Mouse (Mus musculus) liver, embryonic 14.5 days (tissue): Measurements from ENCODE around the gene Sptbn2. TPM values are rescaled to one million over a fixed set of nuclear protein-coding genes. Genes with fewer than 3 reads are reported as not detected.

Experiments
- ATAC-seq: fragments of 200-750 bp; cut with Nextera tagmentation; 2 replicates; pipeline ENCODE4 v1.8.0; 2017; ENCODE audit warnings: moderate number of reproducible peaks, mild to moderate bottlenecking, moderate library complexity; ENCODE audit not compliant: insufficient read depth
- DNase-seq, 3 experiments: peaks; one replicate each; pipeline ENCODE4 v3.0.0-alpha.2; 2012 to 2013; ENCODE audit warnings: low read depth in 3 of 3, low spot score in 3 of 3
- H3K27ac ChIP-seq: fragments of 300-500 bp; sonication (generic); 2 replicates; pipeline ENCODE4 v1.5.1; 2014; ENCODE audit warnings: moderate library complexity, mild to moderate bottlenecking, control low read depth, inconsistent platforms
- H3K27me3 ChIP-seq: fragments of 300-500 bp; sonication (generic); 2 replicates; pipeline ENCODE4 v1.6.1; 2014; ENCODE audit warnings: mild to moderate bottlenecking, low read length, moderate library complexity; ENCODE audit not compliant: control insufficient read depth, insufficient read depth
- H3K36me3 ChIP-seq: fragments of 300-500 bp; sonication (generic); replicated peaks from 2 replicates; pipeline ENCODE4 v1.6.1; 2014; ENCODE audit warnings: low read depth; ENCODE audit not compliant: control insufficient read depth, insufficient read depth
- H3K4me1 ChIP-seq, 2 experiments: fragments of 200-500 bp in 1 of 2; fragments of 300-500 bp in 1 of 2; sonication (generic) in 1 of 2; replicated peaks; 2 replicates each; pipeline ENCODE4 v1.6.1; 2012 to 2014; ENCODE audit warnings: antibody characterized with exemption in 1 of 2, inconsistent platforms in 1 of 2, low read length in 1 of 2; ENCODE audit not compliant: control insufficient read depth in 2 of 2, insufficient read depth in 2 of 2
- H3K4me2 ChIP-seq: fragments of 300-500 bp; sonication (generic); 2 replicates; pipeline ENCODE4 v1.6.1; 2014; ENCODE audit warnings: low read depth, mild to moderate bottlenecking, control low read depth, moderate library complexity
- H3K4me3 ChIP-seq, 2 experiments: fragments of 200-500 bp in 1 of 2; fragments of 300-500 bp in 1 of 2; sonication (generic) in 1 of 2; 2 replicates each; pipeline ENCODE4 v1.5.1; 2012 to 2014; ENCODE audit warnings: low read depth in 2 of 2, low read length in 2 of 2, mild to moderate bottlenecking in 2 of 2, control low read depth in 1 of 2, inconsistent platforms in 1 of 2, moderate library complexity in 1 of 2; ENCODE audit not compliant: insufficient read depth in 1 of 2
- H3K9ac ChIP-seq: fragments of 300-500 bp; sonication (generic); replicated peaks from 2 replicates; pipeline ENCODE4 v1.6.1; 2014; ENCODE audit warnings: mild to moderate bottlenecking, control low read depth, moderate library complexity
- H3K9me3 ChIP-seq: fragments of 300-500 bp; sonication (generic); 2 replicates; pipeline ENCODE4 v1.6.1; 2016; ENCODE audit warnings: low read length, mixed read lengths; ENCODE audit not compliant: control insufficient read depth
- CTCF ChIP-seq: IDR thresholded peaks from 2 replicates; pipeline ENCODE4 v1.5.1; 2016; ENCODE audit warnings: antibody characterized with exemption, low read depth, control low read depth
- EP300 ChIP-seq: IDR thresholded peaks from 2 replicates; pipeline ENCODE4 v1.6.1; 2016; ENCODE audit warnings: antibody characterized with exemption, low read depth
- WGBS: fragments of 180-500 bp; shearing (Covaris S2); extraction: QIAGEN DNeasy Blood & Tissue Kit; methylation state at CpG from one replicate; pipeline ENCODE4 v1.1.7; 2014; ENCODE audit not compliant: insufficient replicate concordance; 5-methylcytosine and 5-hydroxymethylcytosine counted together
- polyA plus RNA-seq, 2 experiments: library from polyadenylated mRNA; depleted of rRNA in 1 of 2; stranded (reverse) in 1 of 2; unstranded in 1 of 2; fragments of >200 nt; fragmentation: Nextera tagmentation in 1 of 2; extraction: Ambion mirVana in 1 of 2; gene quantifications; 2 replicates each; pipeline versions ENCODE4 v1.2.1 to v1.2.3; 2012 to 2014

Sptbn2 gene
- polyA plus RNA-seq, 2 experiments: 0.03 to 0.04 TPM

DNA sequence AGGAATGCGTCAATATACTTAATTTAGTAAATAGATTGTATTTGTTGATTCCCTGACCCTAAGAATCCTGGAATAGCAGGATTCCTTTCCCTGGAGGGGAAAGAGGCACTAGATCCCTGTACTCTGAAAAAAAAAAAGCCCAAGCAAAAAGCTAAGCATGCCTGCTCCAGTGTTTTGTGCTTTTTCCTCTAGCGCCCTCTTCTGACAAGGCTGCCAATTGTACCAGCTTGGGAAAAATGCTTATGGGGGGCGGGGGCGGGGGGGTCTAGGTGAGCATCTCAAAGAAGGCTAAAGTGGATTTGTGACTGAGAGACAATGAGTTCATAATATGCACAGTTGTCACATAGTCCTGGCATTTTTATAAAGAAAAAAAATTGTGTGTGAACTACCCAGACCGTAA is 32.6 kb downstream of the Sptbn2 start:
- H3K27me3 ChIP-seq: no peaks in the 10 kb centered on the region
- no peak overlapping the region for H3K4me2 ChIP-seq
- TF ChIP-seq CTCF: peak; percentile 51
- TF ChIP-seq EP300: no peak
- 39% methylated on average over 5 of the region's 5 CpGs for WGBS
- no peak overlapping the region for H3K27ac ChIP-seq
- H3K9ac ChIP-seq: no peak overlapping the region
- DNase-seq (no peak), ATAC-seq (no peak)
- H3K36me3 ChIP-seq: no peaks in the 10 kb centered on the region
- no peaks in the 10 kb centered on the region for H3K9me3 ChIP-seq
- no peaks in the 10 kb centered on the region for H3K4me1 ChIP-seq
- no peak overlapping the region for H3K4me3 ChIP-seq

DNA sequence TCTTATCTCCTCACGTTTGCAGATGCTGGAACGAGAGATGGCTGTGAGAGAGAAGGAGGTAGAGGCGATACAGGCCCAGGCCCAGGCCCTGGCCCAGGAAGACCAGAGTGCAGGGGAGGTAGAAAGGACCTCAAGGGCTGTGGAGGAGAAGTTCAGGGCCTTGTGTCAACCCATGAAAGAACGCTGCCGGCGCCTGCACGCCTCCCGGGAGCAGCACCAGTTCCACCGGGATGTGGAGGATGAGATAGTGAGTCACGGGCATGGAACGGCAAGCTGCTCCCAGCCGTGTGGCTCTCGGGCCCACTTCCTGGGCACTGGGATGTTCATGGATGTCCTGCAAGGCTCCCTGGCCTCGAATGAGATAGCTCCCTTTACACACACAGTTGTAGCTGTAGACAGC is 33.1 kb downstream of the Sptbn2 start:
- H3K9me3 ChIP-seq: no peaks in the 10 kb centered on the region
- no peak overlapping the region for H3K9ac ChIP-seq
- H3K4me2 ChIP-seq: no peak overlapping the region
- no peak overlapping the region for H3K27ac ChIP-seq
- ATAC-seq (no peak), DNase-seq (no peak)
- H3K4me3 ChIP-seq: no peak overlapping the region
- no peaks in the 10 kb centered on the region for H3K36me3 ChIP-seq
- no peaks in the 10 kb centered on the region for H3K27me3 ChIP-seq
- TF ChIP-seq EP300: no peak
- H3K4me1 ChIP-seq: no peaks in the 10 kb centered on the region
- 68% methylated on average over 14 of the region's 14 CpGs for WGBS

DNA sequence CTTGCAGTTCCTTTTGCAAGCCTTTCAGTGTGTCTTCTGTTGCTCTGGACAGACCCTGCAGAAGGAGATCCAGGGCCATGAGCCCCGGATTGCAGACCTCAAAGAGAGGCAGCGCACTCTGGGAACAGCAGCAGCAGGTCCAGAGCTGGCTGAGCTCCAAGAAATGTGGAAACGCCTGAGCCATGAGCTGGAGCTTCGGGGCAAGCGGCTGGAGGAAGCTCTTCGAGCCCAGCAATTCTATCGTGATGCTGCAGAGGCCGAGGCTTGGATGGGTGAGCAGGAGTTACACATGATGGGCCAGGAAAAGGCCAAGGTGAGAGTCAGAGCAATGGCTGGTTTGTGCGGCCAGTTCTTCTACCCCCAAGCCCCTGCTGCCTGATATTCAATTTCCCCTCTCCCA is 34.1 kb downstream of the Sptbn2 start:
- Histone ChIP-seq H3K4me2 (no peak overlapping the region), H3K4me1 (no peaks in the 10 kb centered on the region), H3K27me3 (no peaks in the 10 kb centered on the region), H3K4me3 (no peak overlapping the region), H3K36me3 (no peaks in the 10 kb centered on the region), H3K9me3 (no peaks in the 10 kb centered on the region), H3K9ac (no peak overlapping the region), H3K27ac (no peak overlapping the region)
- DNase-seq: no peak
- no peak for ATAC-seq
- 61% methylated on average over 9 of the region's 9 CpGs for WGBS
- no peak for TF ChIP-seq EP300
- TF ChIP-seq CTCF: no peak

DNA sequence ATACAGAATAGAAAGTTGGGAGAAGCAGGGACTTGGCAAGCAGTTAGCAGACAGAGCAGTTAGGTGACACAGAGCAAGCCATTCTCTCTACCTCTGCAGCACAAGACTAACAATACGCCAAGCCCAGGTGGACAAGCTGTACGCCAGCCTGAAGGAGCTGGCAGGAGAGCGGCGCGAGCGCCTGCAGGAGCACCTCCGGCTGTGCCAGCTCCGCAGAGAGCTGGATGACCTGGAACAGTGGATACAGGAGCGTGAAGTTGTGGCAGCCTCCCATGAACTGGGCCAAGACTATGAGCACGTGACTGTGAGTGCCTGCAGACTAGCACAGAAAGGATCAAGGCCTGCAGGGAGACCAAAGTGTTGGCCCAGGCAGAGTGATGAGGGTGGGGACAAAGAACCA is 34.7 kb downstream of the Sptbn2 start:
- 78% methylated on average over 10 of the region's 10 CpGs for WGBS
- H3K27ac ChIP-seq: no peak overlapping the region
- H3K36me3 ChIP-seq: no peaks in the 10 kb centered on the region
- no peak overlapping the region for H3K9ac ChIP-seq
- H3K4me3 ChIP-seq: no peak overlapping the region
- ATAC-seq: no peak
- no peak for DNase-seq
- H3K9me3 ChIP-seq: no peaks in the 10 kb centered on the region
- TF ChIP-seq CTCF (no peak), EP300 (no peak)
- H3K4me1 ChIP-seq: no peaks in the 10 kb centered on the region
- H3K27me3 ChIP-seq: no peaks in the 10 kb centered on the region
- no peak overlapping the region for H3K4me2 ChIP-seq

DNA sequence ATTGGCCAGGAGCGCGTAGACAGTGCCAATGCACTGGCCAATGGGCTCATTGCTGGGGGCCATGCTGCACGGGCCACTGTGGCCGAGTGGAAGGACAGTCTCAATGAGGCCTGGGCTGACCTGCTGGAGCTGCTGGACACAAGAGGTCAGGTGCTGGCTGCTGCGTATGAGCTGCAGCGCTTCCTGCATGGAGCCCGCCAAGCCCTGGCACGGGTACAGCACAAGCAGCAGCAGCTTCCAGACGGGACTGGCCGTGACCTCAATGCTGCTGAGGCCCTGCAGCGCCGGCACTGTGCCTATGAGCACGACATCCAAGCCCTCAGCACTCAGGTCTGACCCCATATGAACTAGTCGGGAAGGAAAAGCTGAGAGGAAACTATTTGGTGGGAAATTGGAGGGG is 35.6 kb downstream of the Sptbn2 start:
- Histone ChIP-seq H3K27me3 (no peaks in the 10 kb centered on the region), H3K4me2 (no peak overlapping the region), H3K9ac (no peak overlapping the region), H3K4me3 (no peak overlapping the region), H3K36me3 (no peaks in the 10 kb centered on the region), H3K9me3 (no peaks in the 10 kb centered on the region), H3K4me1 (no peaks in the 10 kb centered on the region), H3K27ac (no peak overlapping the region)
- WGBS: 73% methylated on average over 14 of the region's 14 CpGs
- ATAC-seq: no peak
- TF ChIP-seq EP300: no peak
- TF ChIP-seq CTCF: no peak
- no peak for DNase-seq

DNA sequence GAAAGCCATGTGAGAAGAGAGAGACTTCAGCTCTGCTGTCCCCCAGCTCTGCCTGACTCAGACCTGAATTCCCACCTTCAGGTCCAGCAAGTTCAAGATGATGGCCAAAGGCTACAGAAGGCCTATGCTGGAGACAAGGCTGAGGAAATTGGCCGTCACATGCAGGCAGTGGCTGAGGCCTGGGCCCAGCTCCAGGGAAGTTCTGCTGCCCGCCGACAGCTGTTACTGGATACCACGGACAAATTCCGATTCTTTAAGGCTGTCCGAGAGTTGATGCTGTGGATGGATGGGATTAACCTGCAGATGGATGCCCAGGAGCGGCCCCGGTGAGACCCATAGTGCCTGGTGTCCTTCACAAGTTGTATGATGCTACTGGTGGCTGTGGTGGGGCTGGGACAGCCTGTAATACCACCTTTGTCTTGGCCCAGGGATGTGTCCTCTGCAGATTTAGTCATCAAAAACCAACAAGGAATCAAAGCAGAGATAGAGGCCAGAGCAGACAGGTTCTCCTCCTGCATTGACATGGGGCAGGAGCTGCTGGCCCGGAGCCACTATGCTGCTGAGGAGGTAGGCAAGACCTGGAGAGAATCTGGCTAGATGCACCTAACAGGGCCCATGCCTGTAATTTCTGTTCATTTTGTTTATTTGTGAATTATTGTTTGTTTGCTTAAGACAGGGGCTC is 36.8 kb downstream of the Sptbn2 start:
- no peaks in the 10 kb centered on the region for H3K4me1 ChIP-seq
- no peak overlapping the region for H3K9ac ChIP-seq
- H3K9me3 ChIP-seq: no peaks in the 10 kb centered on the region
- 67% methylated on average over 9 of the region's 9 CpGs for WGBS
- H3K27me3 ChIP-seq: no peaks in the 10 kb centered on the region
- DNase-seq (no peak), ATAC-seq (no peak)
- H3K27ac ChIP-seq: no peak overlapping the region
- no peaks in the 10 kb centered on the region for H3K36me3 ChIP-seq
- no peak overlapping the region for H3K4me3 ChIP-seq
- no peak overlapping the region for H3K4me2 ChIP-seq
- TF ChIP-seq CTCF: no peak
- TF ChIP-seq EP300: no peak
